Mouse (Mus musculus) adrenal gland, adult 10 weeks (tissue): ENCODE data around the gene Supv3l1. TPM values are rescaled to one million over a fixed set of nuclear protein-coding genes. Genes with fewer than 3 reads are reported as not detected.

Source experiments
- polyA plus RNA-seq: library from polyadenylated mRNA; stranded (reverse); fragments of 350-450 nt; fragmentation: Illumina TruSeq; extraction: RNeasy Lipid Tissue Mini Kit (QIAGEN cat#74804); gene quantifications from one replicate; pipeline ENCODE4 v1.2.3, GENCODE M21; 2014; ENCODE audit warnings: low read depth, low replicate concordance

Gene Supv3l1
- 23.1 TPM for polyA plus RNA-seq

GRCm38 (mm10) chr10:62449364-62450279 is at the start of gene Supv3l1, which contains the start of gene 4930507D05Rik:
TSS of gene Supv3l1 (minus strand) at chr10:62449738.
TSS of gene 4930507D05Rik (plus strand) at chr10:62449489.

DNA sequence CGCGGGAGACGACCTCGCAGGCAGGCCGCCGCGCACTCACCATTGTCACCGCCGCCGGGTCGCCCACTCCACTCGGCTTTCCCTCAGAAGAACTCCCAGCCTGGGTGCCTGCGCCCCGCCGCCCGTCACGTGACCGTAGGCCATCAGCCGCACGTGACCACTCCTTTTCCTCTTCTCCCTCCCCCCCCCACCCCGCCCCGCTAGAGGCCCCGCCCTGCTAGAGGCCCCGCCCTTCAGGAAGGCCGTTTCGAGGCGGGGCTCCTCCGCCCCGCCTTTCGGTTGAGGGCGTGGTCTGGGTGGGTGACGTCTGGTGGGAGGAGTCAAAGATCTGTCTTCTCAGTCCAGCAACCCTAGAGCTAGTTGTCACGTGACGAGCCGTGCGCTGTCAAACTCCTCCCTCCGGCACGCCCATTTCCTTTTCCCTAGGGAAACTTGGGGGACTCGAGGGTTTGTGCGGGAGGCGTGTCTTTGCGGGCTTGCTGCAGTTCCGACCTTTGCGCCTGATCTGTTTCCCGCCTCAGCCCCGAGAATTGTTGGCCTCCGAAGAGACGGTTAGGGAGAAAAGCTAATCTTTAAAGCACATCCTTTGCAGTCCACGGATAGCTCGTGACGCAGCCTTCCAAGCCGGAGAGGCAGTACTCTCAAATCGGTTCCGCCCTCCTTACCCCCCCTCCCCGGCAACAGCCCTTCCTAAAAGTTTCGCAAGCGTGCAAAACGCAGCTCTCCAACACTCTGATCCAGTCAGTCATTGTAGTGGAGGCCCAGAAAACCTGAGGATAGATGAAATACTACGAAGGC is 37.3 kb upstream of the Supv3l1 start, which contains the start of gene Vps26a:
Gene Vps26a, minus strand, starts transcription at position 188 of the 798 bp plus-strand sequence.

GRCm38 (mm10) chr10:62422255-62422654 is 27.3 kb downstream of the Supv3l1 start, which contains the start of gene Hkdc1:
TSS of gene Hkdc1 (minus strand) at chr10:62422491.

GRCm38 (mm10) chr10:62379808-62380207 is 69.7 kb downstream of the Supv3l1 start, which contains the start of gene Hk1:
TSS of gene Hk1 (minus strand) at chr10:62379908.

Other genes with a start within 250 kb of the Supv3l1 start
- 13.2 TPM for gene Tspan15, start 218.5 kb downstream of the Supv3l1 start, polyA plus RNA-seq
- gene Tacr2, start 197.3 kb downstream of the Supv3l1 start, polyA plus RNA-seq: 15.5 TPM
- 3.1 TPM for gene Hk1, start 69.8 kb downstream of the Supv3l1 start, polyA plus RNA-seq
- not detected for gene Hkdc1, start 27.2 kb downstream of the Supv3l1 start, polyA plus RNA-seq
- not detected for gene 4930507D05Rik, start 249 bp downstream of the Supv3l1 start, polyA plus RNA-seq
- 180 TPM for gene Vps26a, start 37.1 kb upstream of the Supv3l1 start, polyA plus RNA-seq
- gene Srgn, start 77.7 kb upstream of the Supv3l1 start, polyA plus RNA-seq: 312 TPM
- gene Kif1bp, start 128.7 kb upstream of the Supv3l1 start, polyA plus RNA-seq: 51.7 TPM
- 86.1 TPM for gene Ddx21, start 152.5 kb upstream of the Supv3l1 start, polyA plus RNA-seq
- 259 TPM for gene Ddx50, start 201.5 kb upstream of the Supv3l1 start, polyA plus RNA-seq